22 mouse cellular contexts compared by ENCODE assay signal in genomic region chr6:8488249-8488648, GRCm38 (mm10). TPM values are rescaled to one million over a fixed set of nuclear protein-coding genes. Genes with fewer than 3 reads are reported as not detected.
DNase-seq lines count a peak whose midpoint lies in the region; ATAC-seq lines count a peak whose summit lies in the region.
"Had no signal": no experiment of that assay in that cellular context is flagged by ENCODE, and none has a peak within 500 bp of the region (broad histone marks: within the 10 kb centered on the region; RNA-seq: fewer than 3 reads in every experiment).

No protein-coding gene starts in this region.

- no peak overlapping the region for H3K9ac ChIP-seq in liver, embryonic 16.5 days (ENCODE audit: low read depth, low read length)
- no peak overlapping the region for H3K9ac ChIP-seq in intestine, embryonic 15.5 days
- H3K9ac ChIP-seq: forebrain, embryonic 15.5 days; heart, embryonic 12.5 days; hindbrain, embryonic 12.5 days; limb, embryonic 15.5 days had no signal

- no peak overlapping the region for H3K4me2 ChIP-seq in liver, embryonic 16.5 days (ENCODE audit: low read depth, low read length)
- no peak overlapping the region for H3K4me2 ChIP-seq in intestine, embryonic 15.5 days (replicated peaks)
- H3K4me2 ChIP-seq: forebrain, embryonic 15.5 days; heart, embryonic 12.5 days; hindbrain, embryonic 12.5 days; limb, embryonic 15.5 days had no signal

- WGBS in liver, embryonic 16.5 days (ENCODE audit: insufficient replicate concordance) = 19% methylated on average over 5 of the region's 5 CpGs
- WGBS in intestine, embryonic 15.5 days = 53% methylated on average over 5 of the region's 5 CpGs

- no peaks in the 10 kb centered on the region for H3K36me3 ChIP-seq in liver, embryonic 16.5 days (ENCODE audit: control insufficient read depth, insufficient read depth)
- H3K36me3 ChIP-seq in intestine, embryonic 15.5 days = no peaks in the 10 kb centered on the region
- H3K36me3 ChIP-seq: forebrain, embryonic 15.5 days; heart, embryonic 12.5 days; hindbrain, embryonic 12.5 days; limb, embryonic 15.5 days; midbrain, embryonic 10.5 days had no signal

- no peaks in the 10 kb centered on the region for H3K27me3 ChIP-seq in liver, embryonic 16.5 days (ENCODE audit: control insufficient read depth, insufficient read depth, low read depth, low read length)
- H3K27me3 ChIP-seq in intestine, embryonic 15.5 days (replicated peaks) = no peaks in the 10 kb centered on the region
- H3K27me3 ChIP-seq: forebrain, embryonic 15.5 days; heart, embryonic 12.5 days; hindbrain, embryonic 12.5 days; limb, embryonic 15.5 days had no signal

- DNase-seq in heart, adult 11 months = peak; percentile 70
- no peak for DNase-seq in heart, postnatal 4 days
- DNase-seq in thymus, postnatal 14 days = peak; percentile 31
- DNase-seq in thymus, postnatal 25 days = no peak
- no peak for DNase-seq in left cerebral cortex, adult 9 months (ENCODE audit: low spot score in 2 of 2)
- DNase-seq in kidney, postnatal 25 days = no peak
- DNase-seq: adrenal gland, adult 2 months; cerebellum, adult 8-10 months; heart, postnatal 10 days; kidney, adult 11 months; layer of hippocampus, adult 9-11 months; left cerebral cortex, postnatal 4 days; lung, postnatal 4 days had no signal

- no peak for ATAC-seq in liver, embryonic 16.5 days (ENCODE audit: low read depth)
- no peak for ATAC-seq in intestine, embryonic 15.5 days
- ATAC-seq: forebrain, embryonic 15.5 days; Patski had no signal

- peak overlapping the region; percentile 79 for H3K27ac ChIP-seq in liver, embryonic 16.5 days (ENCODE audit: low read length)
- H3K27ac ChIP-seq in intestine, embryonic 15.5 days = no peak overlapping the region
- H3K27ac ChIP-seq: forebrain, embryonic 15.5 days; hindbrain, embryonic 12.5 days; left cerebral cortex, adult 2 months; limb, embryonic 15.5 days; midbrain, embryonic 10.5 days had no signal

- no peak overlapping the region for H3K4me3 ChIP-seq in liver, embryonic 16.5 days (ENCODE audit: low read depth, low read length)
- no peak overlapping the region for H3K4me3 ChIP-seq in intestine, embryonic 15.5 days (replicated peaks)
- H3K4me3 ChIP-seq: forebrain, embryonic 15.5 days; heart, embryonic 12.5 days; hindbrain, embryonic 12.5 days; left cerebral cortex, adult 2 months; limb, embryonic 15.5 days; midbrain, embryonic 10.5 days had no signal

- no peaks in the 10 kb centered on the region for H3K9me3 ChIP-seq in liver, embryonic 16.5 days (replicated peaks; ENCODE audit: control insufficient read depth, low read length)
- no peaks in the 10 kb centered on the region for H3K9me3 ChIP-seq in intestine, embryonic 15.5 days
- H3K9me3 ChIP-seq: forebrain, embryonic 15.5 days; heart, embryonic 12.5 days; hindbrain, embryonic 12.5 days; limb, embryonic 15.5 days; midbrain, embryonic 10.5 days had no signal

- H3K4me1 ChIP-seq in liver, embryonic 16.5 days (ENCODE audit: control insufficient read depth, low read depth, low read length) = peaks cover 33% of the 10 kb centered on the region
- 0 out of 2 replicates have a peak, but pooled peaks cover 2% of the 10 kb centered on the region for H3K4me1 ChIP-seq in intestine, embryonic 15.5 days (replicated peaks)
- H3K4me1 ChIP-seq: hindbrain, embryonic 12.5 days; limb, embryonic 15.5 days had no signal

RNA-seq across cellular contexts. Expression of gene Glcci1, which starts 21.2 kb away (rescaled TPM):
- total RNA-seq in heart, postnatal 4 days (2021) = 10 to 100 TPM; 15.4 to 16.7 TPM
- polyA plus RNA-seq in liver, embryonic 16.5 days (2015; fragmentation: Nextera tagmentation; extraction: Ambion mirVana) = 1.0 and 1.2 TPM in 2 replicates
- polyA plus RNA-seq in intestine, embryonic 15.5 days (2015; fragmentation: Nextera tagmentation; extraction: Ambion mirVana) = 5.8 and 6.3 TPM in 2 replicates

Comparison
In these comparisons a context has a peak if more than half of its experiments do, and no peak if none do; other contexts are left out.
1. DNase-seq: peak in heart, adult 11 months (single experiment) and thymus, postnatal 14 days (single experiment); none in heart, postnatal 4 days (single experiment), thymus, postnatal 25 days (single experiment), left cerebral cortex, adult 9 months (0 of 2) and kidney, postnatal 25 days (0 of 2).